Mouse (Mus musculus) kidney, adult 2 months (tissue): ENCODE results near the gene Prim2.

Experiments
- CTCF ChIP-seq: fragments of 200-500 bp; conservative IDR thresholded peaks from 2 replicates; pipeline ENCODE4 v1.5.1; 2011; ENCODE audit warnings: low read depth, mild to moderate bottlenecking, control low read depth, low read length, moderate library complexity, mixed read lengths; ENCODE audit not compliant: insufficient read depth, insufficient read length
- POLR2A ChIP-seq: fragments of 200-500 bp; IDR thresholded peaks from one replicate; pipeline ENCODE4 v1.6.1; 2011; ENCODE audit warnings: low read depth, low read length, control low read depth

DNA sequence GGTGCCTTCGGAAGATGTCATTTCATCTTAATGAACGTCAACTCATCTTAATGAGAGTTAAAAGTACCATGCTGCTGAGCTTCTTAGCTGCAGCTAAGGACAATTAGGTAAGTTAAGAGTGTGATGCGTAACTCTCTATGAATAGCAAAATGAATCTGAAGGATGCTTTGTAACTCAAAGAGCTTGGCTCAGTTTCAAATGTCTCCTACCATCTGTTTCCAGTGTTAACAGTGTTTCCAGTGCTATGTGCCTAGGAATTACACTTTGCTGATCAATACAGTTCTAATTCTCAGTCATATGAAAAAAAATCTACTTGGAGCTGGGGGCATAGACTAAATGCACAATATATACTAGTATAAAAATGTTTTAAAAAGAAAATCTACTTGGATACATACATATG, 31.6 kb upstream of the Prim2 start:
- TF ChIP-seq CTCF: no peak
- no peak for TF ChIP-seq POLR2A
